Mouse (Mus musculus) erythroid progenitor cell, adult 5-6 weeks (primary cell): ENCODE measurements around the gene Clip2. TPM values are rescaled to one million over a fixed set of nuclear protein-coding genes. Genes with fewer than 3 reads are reported as not detected.
"Not testable (repeated sequence)": the region's sequence is repeated elsewhere in the genome, so short reads cannot be mapped to it uniquely, and the experiment has no call there.

Experiments used
- ATAC-seq: replicated peaks from 2 replicates; pipeline ENCODE4 v1.8.0; 2016; ENCODE audit warnings: moderate number of reproducible peaks, mild to moderate bottlenecking, moderate TSS enrichment, inconsistent platforms; ENCODE audit not compliant: poor library complexity, low FRiP score, severe bottlenecking
- total RNA-seq, 2 experiments: library from RNA; stranded (forward) in 1 of 2; stranded (reverse) in 1 of 2; fragments of 150-400 nt in 1 of 2; fragments of 186-747, 209-891 nt in 1 of 2; gene quantifications; 2 replicates each; pipeline versions ENCODE4 v1.2.3 to v1.2.4; 2015 to 2017; ENCODE audit warnings: low replicate concordance in 2 of 2

Gene Clip2
- total RNA-seq, 2 experiments from 2014 or later: 0.68 to 0.84 TPM

- ATAC-seq: no peak
Measured at GRCm38 (mm10) chr5:134495796-134496195, 56.4 kb downstream of the Clip2 start.

GRCm38 (mm10) chr5:134494142-134494541 is 58.1 kb downstream of the Clip2 start:
- peak; percentile 80 for ATAC-seq

GRCm38 (mm10) chr5:134492956-134493355 is 59.3 kb downstream of the Clip2 start:
- no peak for ATAC-seq

GRCm38 (mm10) chr5:134491712-134492417 is 60.4 kb downstream of the Clip2 start:
- peak; percentile 62; the same call in 1 of the 2 replicates for ATAC-seq

- ATAC-seq: no peak
Measured at GRCm38 (mm10) chr5:134491206-134491605, 61.0 kb downstream of the Clip2 start.

GRCm38 (mm10) chr5:134490465-134490864 is 61.8 kb downstream of the Clip2 start:
- no peak for ATAC-seq

- no peak for ATAC-seq
Measured at GRCm38 (mm10) chr5:134489583-134489982, 62.7 kb downstream of the Clip2 start.

- no peak for ATAC-seq
Measured at GRCm38 (mm10) chr5:134488596-134488995, 63.6 kb downstream of the Clip2 start.

GRCm38 (mm10) chr5:134488042-134488441 is 64.2 kb downstream of the Clip2 start:
- no peak for ATAC-seq

- ATAC-seq: peak; percentile 79
Measured at GRCm38 (mm10) chr5:134485900-134486665, 66.2 kb downstream of the Clip2 start.

- no peak for ATAC-seq
Measured at GRCm38 (mm10) chr5:134485183-134485730, 67.0 kb downstream of the Clip2 start.

GRCm38 (mm10) chr5:134483291-134483690 is 68.9 kb downstream of the Clip2 start:
- ATAC-seq: no peak

- ATAC-seq: no peak
Measured at GRCm38 (mm10) chr5:134482331-134482730, 69.9 kb downstream of the Clip2 start.

GRCm38 (mm10) chr5:134478886-134479285 is 73.3 kb downstream of the Clip2 start:
- not testable (repeated sequence) for ATAC-seq

GRCm38 (mm10) chr5:134475686-134476085 is 76.5 kb downstream of the Clip2 start:
- not testable (repeated sequence) for ATAC-seq

GRCm38 (mm10) chr5:134475006-134475605 is 77.1 kb downstream of the Clip2 start:
- no peak for ATAC-seq

- ATAC-seq: no peak
Measured at GRCm38 (mm10) chr5:134473902-134474301, 78.3 kb downstream of the Clip2 start.

GRCm38 (mm10) chr5:134470538-134471169 is 81.6 kb downstream of the Clip2 start:
- no peak for ATAC-seq

- ATAC-seq: no peak
Measured at GRCm38 (mm10) chr5:134469559-134470150, 82.6 kb downstream of the Clip2 start.
